Mouse (Mus musculus): Measurements from ENCODE around the gene Cavin3.

DNA sequence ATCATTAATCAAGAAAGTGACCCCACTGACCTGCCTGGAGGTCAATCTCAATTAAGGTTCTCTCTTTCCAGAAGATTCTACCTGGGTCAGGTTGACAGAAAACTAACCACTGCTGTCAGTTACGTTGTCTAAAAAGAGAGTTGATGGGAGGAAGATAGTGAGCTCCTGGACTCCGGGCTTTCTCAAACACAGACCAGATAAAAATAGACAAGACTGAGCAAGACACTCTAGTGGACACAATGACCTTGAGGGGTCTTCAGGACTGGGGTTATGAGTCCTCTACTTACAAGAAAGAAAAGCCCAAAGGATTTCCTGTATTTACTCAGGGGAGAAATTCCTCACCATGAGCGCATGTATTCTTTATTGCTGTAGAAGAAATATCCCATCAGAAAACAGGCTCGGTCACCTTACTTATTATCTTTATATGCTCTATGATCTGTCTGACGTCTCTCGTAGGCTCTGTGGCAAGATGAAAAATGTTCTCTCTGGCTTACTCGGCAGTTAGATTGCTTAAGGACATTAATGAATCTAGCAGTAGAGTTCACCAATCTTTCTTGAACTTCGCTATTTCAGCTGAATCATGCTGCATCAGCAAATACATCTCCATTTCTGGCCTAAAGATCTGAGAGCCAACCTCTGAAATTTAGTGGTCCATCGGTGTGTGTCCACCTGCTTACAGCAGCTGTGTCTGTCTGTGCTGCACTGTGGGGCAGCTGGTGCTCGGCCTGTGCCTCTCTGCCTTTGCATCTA, 5.2 kb downstream of the Cavin3 start:
- TF ChIP-seq CTCF (IDR thresholded peaks at IDR 0.05; ENCODE audit: low read depth, low read length) (no peak), EP300 (IDR thresholded peaks at IDR 0.05; ENCODE audit: insufficient read depth, low read depth, low read length) (no peak), POLR2A (IDR thresholded peaks at IDR 0.05; ENCODE audit: insufficient read depth, low read length) (no peak)

Measured in ES-Bruce4 (cell line).